Mouse (Mus musculus) small intestine, adult 2 months (tissue): ENCODE measurements around the gene Nek2. TPM values are rescaled to one million over a fixed set of nuclear protein-coding genes. Genes with fewer than 3 reads are reported as not detected.

Source experiments
- H3K27ac ChIP-seq: fragments of 200-500 bp; 2 replicates; pipeline ENCODE4 v1.5.1; 2012; ENCODE audit warnings: low read depth, low read length, control low read depth, inconsistent platforms; ENCODE audit not compliant: insufficient read depth
- H3K27me3 ChIP-seq: fragments of 200-500 bp; 2 replicates; pipeline ENCODE4 v1.6.1; 2012; ENCODE audit warnings: mild to moderate bottlenecking, moderate library complexity, low read length, inconsistent platforms; ENCODE audit not compliant: control insufficient read depth, insufficient read depth
- H3K36me3 ChIP-seq: fragments of 200-500 bp; 2 replicates; pipeline ENCODE4 v1.6.1; 2012; ENCODE audit warnings: mild to moderate bottlenecking, low read length, control low read depth, inconsistent platforms; ENCODE audit not compliant: control insufficient read depth, insufficient read depth
- H3K4me1 ChIP-seq: fragments of 200-500 bp; 2 replicates; pipeline ENCODE4 v1.6.1; 2012; ENCODE audit warnings: low read length, inconsistent platforms, mixed read lengths; ENCODE audit not compliant: control insufficient read depth, insufficient read depth, insufficient read length
- H3K4me3 ChIP-seq: fragments of 200-500 bp; 2 replicates; pipeline ENCODE4 v1.5.1; 2012; ENCODE audit warnings: low read depth, mild to moderate bottlenecking, control low read depth, inconsistent platforms, low read length, moderate library complexity
- CTCF ChIP-seq: fragments of 200-500 bp; IDR thresholded peaks from 2 replicates; pipeline ENCODE4 v1.5.1; 2012; ENCODE audit warnings: low read depth, mild to moderate bottlenecking, control low read depth, inconsistent platforms, low read length, moderate library complexity, mixed read lengths; ENCODE audit not compliant: insufficient replicate concordance, insufficient read length; ENCODE audit errors: extremely low read depth
- POLR2A ChIP-seq: fragments of 200-500 bp; IDR thresholded peaks from 2 replicates; pipeline ENCODE4 v1.6.1; 2012; ENCODE audit warnings: low read depth, mild to moderate bottlenecking, control low read depth, inconsistent platforms, low read length, moderate library complexity
- WGBS: fragments of 180-500 bp; shearing (Covaris S2); methylation state at CpG from one replicate; pipeline ENCODE4 v1.1.7; 2018; 5-methylcytosine and 5-hydroxymethylcytosine counted together
- polyA plus RNA-seq: library from polyadenylated mRNA; depleted of rRNA; stranded (reverse); fragments of >200 nt; gene quantifications from 2 replicates; pipeline ENCODE4 v1.2.3, GENCODE M21; 2012

Nek2 gene
- polyA plus RNA-seq, 1 experiment: 5.5 TPM

DNA sequence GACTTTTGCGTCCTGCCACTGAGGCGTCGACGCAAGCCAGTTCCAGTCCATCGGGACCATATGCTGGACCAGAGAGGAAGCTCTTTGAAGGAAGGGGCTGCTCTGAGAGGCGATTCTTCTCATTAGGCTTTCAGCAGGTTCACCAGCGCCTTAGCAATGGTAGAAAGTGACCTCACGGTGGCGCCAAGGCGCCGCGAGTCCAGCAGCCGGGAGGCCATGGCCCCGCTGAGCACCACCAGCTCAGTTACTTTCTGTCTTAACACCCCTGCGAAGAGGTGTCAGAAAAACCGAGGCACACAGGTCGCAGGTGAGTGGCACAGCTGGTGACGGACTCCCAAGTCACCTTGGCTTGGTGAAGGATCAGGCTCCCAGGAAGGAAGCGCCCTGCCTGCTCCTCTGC, 13.6 kb downstream of the Nek2 start:
- peak overlapping the region; percentile 18; the same call in 1 of the 2 replicates for H3K4me3 ChIP-seq
- no peak overlapping the region for H3K27ac ChIP-seq
- H3K4me1 ChIP-seq: peaks cover 26% of the 10 kb centered on the region
- H3K27me3 ChIP-seq: no peaks in the 10 kb centered on the region
- H3K36me3 ChIP-seq: peaks cover 7% of the 10 kb centered on the region
- 9% methylated on average over 19 of the region's 19 CpGs for WGBS
- TF ChIP-seq POLR2A: no peak
- peak; percentile 94 for TF ChIP-seq CTCF

DNA sequence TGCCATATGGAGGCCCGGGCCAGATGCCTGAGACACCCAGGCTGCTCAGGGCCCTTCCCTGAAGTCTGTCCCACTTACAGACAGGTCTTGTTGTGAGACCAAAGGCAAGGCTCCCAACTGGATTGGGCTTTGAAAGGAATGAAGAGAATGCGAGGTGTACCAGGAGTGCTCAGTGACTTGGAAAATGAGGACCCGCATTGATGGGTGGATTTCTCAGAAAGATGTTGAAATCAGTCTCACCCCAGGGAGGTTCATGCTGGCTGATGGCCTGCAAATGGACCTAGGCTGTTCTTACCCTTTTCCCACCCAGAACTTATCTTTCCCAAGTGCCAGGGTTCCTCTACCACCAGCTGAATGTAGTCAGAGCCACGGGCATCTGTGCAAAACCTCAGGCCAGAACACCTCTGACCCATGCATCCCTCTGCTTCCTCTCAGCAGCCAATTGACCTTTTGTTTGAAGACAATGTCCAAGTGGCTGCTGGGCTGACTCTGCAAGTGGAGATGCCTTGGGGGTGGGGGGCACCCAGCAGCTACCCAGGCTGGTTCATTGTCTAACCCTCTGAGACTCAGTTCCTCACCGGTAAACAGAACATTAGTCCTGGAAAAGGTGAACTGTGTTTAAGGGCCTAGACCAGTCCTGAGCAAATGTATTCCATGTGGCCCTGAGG, 15.2 kb downstream of the Nek2 start:
- Histone ChIP-seq H3K36me3 (peaks cover 3% of the 10 kb centered on the region), H3K4me1 (peaks cover 42% of the 10 kb centered on the region), H3K27ac (no peak overlapping the region), H3K27me3 (no peaks in the 10 kb centered on the region), H3K4me3 (no peak overlapping the region)
- TF ChIP-seq POLR2A (no peak), CTCF (no peak)
- 86% methylated on average over 5 of the region's 5 CpGs for WGBS

DNA sequence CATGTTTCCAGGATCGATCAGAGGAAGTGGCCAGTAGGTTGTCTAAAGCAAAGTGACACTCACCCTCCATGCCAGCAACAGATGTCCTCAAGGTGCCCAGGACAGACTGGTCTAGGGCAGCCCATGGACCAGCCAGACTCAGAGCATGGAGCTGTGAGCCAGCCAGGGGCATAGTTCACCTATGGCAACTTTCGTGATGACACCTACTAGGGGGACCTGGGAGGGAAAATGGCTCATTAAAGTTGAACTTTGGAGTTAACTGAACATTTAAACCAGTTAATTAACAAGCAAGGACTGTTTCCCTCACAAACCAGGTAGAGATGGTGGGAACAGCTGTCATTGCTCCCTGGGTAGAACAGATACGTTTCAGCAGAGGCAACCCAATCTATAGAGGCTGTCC, 16.4 kb downstream of the Nek2 start:
- TF ChIP-seq CTCF: no peak
- no peak for TF ChIP-seq POLR2A
- Histone ChIP-seq H3K36me3 (no peaks in the 10 kb centered on the region), H3K4me1 (peaks cover 50% of the 10 kb centered on the region), H3K27me3 (no peaks in the 10 kb centered on the region), H3K4me3 (no peak overlapping the region), H3K27ac (no peak overlapping the region)
- WGBS: 48% methylated on average over 3 of the region's 3 CpGs

DNA sequence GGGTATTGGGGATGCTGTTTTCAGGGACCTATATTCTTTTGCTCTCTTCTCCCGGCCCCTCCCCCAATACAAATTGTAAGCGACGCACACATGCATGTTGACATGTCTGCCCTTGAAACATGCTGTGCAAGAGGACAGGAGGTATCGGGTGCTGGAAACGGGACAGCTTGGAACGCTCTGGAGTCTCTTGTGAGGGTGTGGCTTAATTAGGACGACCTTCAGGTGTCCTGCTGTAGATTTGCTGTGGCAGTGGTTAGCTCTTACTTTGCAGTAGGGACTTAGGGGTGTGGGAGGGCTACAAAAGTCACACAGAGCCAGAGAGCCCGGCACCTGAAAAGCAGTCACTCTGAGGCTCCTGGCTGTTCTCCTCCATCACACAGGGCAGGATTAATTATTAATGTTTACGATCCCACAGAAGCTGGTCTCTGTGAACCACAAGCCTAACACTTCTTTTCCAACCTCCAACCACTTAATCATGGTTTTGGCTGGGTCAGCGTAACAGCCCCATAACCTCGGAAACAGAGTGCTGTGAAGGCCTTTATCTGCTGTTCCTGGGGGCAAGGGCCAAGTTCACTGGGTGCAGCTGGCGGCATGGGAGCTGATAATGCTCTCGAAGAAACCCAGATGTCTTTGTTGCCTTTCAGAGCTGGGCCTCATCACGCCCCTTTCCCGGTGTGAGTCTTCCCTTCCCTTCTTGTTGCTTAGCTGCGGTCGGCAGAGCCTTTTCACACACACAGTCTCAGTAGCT, 17.9 kb downstream of the Nek2 start:
- H3K4me1 ChIP-seq: peaks cover 50% of the 10 kb centered on the region
- WGBS: 22% methylated on average over 17 of the region's 17 CpGs
- H3K27ac ChIP-seq: peak overlapping the region; percentile 28; the same call in 1 of the 2 replicates
- TF ChIP-seq POLR2A (no peak), CTCF (no peak)
- H3K27me3 ChIP-seq: no peaks in the 10 kb centered on the region
- H3K4me3 ChIP-seq: peak overlapping the region; percentile 9; the same call in 1 of the 2 replicates
- no peaks in the 10 kb centered on the region for H3K36me3 ChIP-seq

DNA sequence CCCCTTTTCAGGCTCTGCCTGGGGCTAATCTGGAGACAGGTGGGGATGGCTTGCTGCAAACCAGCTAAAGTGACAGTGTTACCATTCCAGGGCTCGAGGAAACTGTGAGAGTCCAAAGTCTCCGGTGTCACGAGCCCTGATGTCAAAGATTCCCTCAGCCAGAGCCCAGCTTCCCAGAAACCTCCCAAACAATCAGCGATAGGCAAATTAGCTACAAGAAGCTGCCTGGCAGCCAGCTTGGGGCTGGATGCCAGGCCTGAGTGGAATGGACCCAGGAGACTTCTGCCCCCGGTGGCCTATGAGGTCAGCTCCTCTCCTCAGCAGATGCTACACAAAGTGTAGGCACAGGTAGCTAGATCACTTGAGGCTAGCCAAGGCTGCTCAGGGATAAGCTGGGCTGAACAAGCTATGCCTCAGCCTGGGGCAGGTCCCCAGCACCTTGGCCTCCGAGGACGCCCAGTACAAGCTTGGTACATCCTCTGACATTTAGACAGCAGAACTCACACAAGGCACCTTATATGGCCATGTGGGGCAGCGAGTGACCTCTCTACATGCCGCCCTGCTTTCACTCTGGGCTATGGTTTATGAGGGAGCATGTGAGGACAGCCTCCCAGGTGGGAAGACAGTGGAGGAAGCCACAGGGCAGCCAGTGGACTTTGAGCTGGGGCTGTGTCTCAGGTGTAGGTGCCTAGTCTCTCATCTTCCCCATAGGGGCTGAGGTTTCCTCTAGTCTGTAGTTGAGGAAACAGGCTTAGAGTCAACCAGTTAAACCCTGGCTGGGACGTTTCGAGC, 19.7 kb downstream of the Nek2 start:
- WGBS: 28% methylated on average over 11 of the region's 11 CpGs
- Histone ChIP-seq H3K36me3 (no peaks in the 10 kb centered on the region), H3K4me3 (no peak overlapping the region), H3K4me1 (peaks cover 48% of the 10 kb centered on the region), H3K27ac (peak overlapping the region; percentile 59), H3K27me3 (no peaks in the 10 kb centered on the region)
- TF ChIP-seq POLR2A (no peak), CTCF (no peak)

DNA sequence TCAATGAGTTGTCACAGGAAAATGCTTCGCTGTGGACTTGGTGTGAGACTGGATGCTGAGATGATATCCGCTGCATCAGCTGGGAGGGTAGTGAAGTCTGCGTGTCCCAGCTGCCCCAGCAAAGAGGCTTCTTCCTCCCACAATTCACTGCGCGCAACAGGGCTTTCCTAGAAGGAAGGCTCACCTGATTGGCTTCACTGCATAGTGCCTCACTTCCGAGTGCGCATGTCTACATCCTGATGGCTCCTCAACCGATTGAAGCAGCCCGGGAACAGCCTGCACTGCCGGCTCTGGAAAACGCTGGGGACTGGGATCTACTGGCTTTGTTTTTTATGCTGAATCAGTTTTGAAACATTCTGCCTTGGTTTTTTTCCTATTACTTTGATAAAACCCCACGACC, 21.0 kb downstream of the Nek2 start:
- Histone ChIP-seq H3K36me3 (no peaks in the 10 kb centered on the region), H3K27me3 (no peaks in the 10 kb centered on the region), H3K4me3 (no peak overlapping the region), H3K4me1 (peaks cover 43% of the 10 kb centered on the region), H3K27ac (no peak overlapping the region)
- TF ChIP-seq POLR2A (no peak), CTCF (no peak)
- 91% methylated on average over 12 of the region's 12 CpGs for WGBS
